Mouse (Mus musculus) T-helper 17 cell (primary cell): ENCODE measurements at regions not wholly inside any gene's neighbourhood (a gene's known extent, or its start where the extent isn't known, plus 50 kb on each side); places are given as distances from the start of the nearest gene placed in this dataset.

Source experiments
- in situ Hi-C, 2 experiments: fragments of 300-600 bp; cut with MboI, MseI; formaldehyde crosslinking; loops; 1 replicate in 1 of 2; 2 replicates in 1 of 2; pipeline ENCODE4 v1.15.1; 2025; ENCODE audit warnings: high pct_unique_total_duplicates in 2 of 2

DNA sequence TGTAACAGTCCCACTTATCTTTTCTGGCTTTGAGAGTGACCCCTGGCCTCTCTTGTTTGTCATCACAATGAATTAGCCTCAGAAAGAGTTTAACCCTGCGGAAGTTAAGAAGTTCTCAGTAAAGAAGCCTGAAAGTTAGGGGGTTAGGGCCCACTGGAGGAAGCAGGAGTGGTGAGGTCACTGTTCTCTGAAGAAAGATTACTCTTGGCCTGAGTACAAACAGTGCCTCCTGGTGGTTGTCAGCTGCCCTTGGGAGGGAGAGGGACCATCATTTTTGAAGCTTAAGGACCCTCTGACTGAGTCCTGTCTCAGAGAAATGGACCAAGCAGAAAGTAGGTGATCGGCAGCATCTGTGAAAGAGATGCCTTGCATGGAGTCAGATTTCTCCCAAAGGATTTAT is 318.3 kb upstream of the Id2 start:
- in situ Hi-C loops: loop anchor here in 1 of 2 experiments (10.0 kb wide), 1 partner anchor 320 kb away; the partner anchor contains the start of gene Id2

DNA sequence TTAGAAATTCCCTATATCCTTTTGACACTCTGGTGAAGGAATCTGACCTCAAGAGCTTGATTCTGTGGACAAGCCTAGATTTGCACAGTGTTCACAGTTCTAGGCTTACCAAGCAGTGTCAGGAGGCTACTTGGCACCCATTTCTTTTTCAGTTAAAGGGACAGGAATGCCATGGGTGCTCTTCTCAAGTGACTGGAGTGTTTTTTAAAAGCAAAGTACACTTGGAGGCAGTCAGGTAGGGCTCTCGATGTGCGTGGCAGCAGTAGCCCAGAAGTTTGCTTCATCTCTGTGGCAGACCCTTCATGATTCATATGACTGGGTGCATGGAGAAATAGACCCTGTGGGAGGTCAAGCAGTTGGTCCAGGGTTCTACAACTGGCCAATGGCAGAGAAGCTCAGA is 310.4 kb upstream of the Id2 start:
- in situ Hi-C loops: no loop called here

DNA sequence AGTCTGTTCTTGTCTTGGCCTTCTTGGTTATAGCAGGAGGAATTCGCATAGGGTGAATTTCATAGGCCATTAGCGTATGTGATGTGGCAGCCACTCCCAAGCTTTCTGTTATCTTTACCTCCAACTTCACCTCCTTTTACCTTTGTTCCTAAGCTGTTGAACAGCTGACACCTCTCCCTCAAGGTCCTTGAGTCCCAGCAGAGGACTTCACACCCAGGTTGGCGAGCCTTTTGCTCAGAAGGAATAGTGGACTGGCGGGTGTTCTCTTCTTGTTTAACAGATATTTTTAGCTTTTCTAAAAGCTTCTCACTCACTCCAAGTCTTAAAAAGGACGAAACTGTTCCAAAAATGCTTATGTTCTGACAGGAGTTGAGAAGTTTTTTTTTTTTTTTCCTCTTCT is 303.4 kb upstream of the Id2 start:
- in situ Hi-C loops: no loop called here

DNA sequence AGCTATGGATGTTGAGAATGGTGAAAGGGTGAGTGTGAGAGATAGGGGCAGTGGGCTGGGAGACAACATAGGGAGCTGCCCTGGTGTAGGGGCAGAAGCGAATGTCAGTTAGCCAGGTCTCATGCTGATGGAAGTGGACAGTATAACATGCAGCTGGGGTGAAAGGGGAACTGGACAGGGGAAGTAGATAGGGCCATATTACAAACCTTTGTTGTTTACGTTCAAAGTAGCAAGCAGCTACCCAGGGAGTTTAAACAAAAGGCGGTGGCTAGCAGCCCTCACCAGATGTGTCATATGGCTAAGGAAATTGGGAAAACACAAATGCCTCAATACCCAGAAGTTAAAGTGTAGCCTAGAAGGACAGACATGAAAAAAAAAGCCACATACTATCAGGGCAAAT is 301.8 kb upstream of the Id2 start:
- in situ Hi-C loops: no loop called here

DNA sequence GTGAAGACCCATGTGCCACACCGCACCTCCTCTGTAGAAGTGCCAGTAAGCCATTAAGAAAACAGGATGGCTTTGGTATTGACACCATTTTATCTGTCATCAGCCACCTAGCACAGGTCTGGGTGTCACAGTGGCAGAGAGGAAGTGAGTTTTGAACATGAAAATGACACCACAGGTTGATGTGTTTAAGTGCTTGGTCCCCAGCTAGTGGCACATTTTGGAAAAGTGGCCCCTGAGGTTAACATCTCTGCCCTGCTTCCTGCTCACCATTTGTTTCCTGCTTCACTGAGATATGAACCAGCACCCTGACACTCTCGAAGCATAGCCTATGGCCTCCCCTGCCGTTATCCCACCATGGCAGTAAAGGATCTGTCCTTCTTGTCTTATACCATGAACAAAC is 297.4 kb upstream of the Id2 start:
- in situ Hi-C loops: no loop called here

DNA sequence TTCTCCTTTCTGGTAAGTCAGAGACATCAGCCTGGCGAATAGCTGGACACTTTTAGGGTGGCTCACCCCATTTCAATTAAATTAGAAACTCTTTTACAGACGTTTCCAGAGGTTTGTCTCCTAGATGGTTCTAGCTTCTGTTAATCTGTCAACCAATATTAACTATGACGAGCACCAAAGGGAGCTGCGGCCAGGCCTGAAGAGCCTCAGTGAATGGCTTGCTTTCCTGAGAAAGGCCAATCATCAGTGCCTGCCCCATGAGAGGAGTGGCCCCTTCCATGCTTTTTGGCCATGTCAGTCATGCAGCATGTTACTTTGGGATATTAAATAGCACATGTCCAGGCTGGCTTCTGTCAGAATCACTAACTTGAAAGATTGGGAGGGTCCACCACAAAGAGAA is 296.6 kb upstream of the Id2 start:
- in situ Hi-C loops: no loop called here

DNA sequence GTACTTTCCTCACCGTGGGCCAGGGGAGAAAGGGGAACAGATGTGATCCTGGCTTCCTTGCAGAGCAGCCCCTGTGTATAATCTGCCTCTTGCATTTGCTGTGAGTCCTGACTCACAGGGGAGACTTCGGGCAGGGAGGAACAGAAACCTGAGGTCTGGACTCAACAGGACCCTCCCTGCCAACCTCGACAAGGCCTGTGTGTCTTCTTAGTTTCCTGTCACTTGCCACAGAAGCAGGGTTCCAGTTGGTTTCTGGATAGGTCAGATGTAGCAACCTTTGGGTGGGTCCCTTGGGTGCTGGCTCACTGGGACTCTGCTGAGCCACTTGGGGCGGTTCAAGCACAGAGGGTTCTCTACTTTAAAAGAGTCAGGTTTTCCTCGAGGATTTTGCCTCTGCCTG is 292.3 kb upstream of the Id2 start:
- in situ Hi-C loops: no loop called here

DNA sequence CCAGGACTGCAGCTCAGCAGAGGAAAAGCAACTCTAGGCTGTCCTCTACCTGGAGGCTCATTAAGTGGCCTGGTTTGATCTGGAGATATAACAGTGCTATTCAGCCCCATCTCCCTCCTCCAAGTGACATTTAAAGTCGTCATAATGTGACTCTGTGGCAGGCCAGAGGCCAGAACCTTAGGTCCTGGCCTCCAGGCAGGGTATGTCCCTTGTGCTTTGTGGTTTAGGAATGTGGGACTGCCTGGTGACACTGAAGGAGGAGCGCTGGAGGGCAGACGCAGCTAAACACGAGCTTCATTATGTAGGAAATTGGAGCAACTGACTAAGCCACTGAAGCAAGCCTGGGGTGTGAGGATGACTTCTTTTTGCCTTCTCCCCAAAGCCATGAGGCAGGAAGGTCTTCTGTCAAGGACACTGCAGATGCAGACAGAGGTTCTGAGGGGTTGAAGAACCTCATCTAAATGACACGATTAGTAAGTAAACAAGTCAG is 290.9 kb upstream of the Id2 start:
- in situ Hi-C loops: no loop called here

DNA sequence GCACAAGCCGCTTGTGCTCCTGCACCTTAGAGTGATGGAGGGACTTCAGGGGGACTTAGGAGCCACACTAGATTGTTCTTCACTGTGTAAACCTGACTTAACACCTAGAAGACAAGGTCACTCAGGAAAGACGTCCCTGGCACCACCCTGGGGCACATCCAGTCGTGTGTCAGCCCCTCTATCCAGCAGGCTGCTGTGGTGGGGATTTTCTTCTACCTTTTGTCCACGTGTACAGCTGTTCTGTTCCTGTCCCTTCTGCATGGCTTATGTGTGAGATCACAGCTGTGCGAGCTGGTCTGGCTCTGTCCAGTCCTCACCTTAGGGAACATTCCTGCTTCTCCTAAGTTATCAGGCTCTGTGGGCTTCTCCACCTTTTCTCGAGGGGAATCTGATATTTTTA is 286.0 kb upstream of the Id2 start:
- in situ Hi-C loops: no loop called here

DNA sequence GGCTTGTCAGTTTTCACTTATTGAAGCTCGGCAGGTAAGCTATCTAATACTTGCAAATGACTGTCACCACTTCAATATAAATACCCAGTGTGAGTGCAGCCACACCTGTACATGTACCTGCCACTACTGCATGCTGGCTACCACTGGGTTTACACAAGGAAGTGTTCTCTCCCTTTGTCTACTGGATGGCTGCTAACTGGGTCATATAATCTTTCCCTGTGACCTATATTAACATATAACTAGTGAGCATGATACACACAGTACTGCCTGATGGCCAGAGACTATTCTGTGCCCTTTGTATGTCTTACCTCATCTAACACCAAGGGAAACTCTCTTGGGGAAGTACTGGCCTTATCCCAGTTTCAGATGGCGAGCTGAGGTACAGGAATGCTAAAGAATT is 285.5 kb upstream of the Id2 start:
- in situ Hi-C loops: no loop called here

DNA sequence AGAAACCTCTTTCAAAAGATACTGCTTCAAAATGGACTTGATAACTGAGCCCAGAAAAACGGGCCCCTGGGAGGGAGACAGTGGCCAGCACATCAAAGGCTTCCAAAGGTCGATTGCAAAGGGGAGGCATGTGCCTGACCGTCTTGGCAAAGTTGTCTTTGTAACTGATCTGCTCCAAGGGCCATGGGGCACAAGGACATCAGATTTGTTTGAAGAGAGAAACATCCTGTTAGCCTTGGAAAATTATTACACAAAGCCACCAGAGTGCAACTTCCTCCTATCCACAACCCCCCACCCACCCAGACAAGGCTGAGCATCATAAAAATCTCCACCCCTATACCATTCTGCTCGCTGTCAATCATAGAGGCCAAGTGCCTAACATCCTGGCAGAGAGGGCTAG is 284.7 kb upstream of the Id2 start:
- in situ Hi-C loops: no loop called here

DNA sequence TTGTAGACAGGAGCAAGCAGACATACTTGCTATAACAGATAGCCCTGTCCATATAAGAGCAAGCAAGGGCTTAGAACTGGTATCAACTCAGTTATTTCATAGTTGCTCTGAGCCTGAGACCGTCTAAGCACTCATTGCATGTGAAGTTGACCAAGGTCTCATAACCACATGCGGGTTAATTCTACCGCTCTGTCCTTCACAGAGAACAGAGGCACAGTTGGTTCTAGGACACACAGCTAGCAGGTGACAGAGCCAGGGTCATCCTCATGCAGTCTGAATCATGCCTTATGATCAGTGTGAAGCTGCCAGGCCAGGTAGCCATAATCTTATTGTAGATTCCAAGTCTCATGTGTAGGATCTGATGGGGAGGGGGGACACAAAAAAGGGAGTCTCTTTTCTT is 283.1 kb upstream of the Id2 start:
- in situ Hi-C loops: no loop called here

DNA sequence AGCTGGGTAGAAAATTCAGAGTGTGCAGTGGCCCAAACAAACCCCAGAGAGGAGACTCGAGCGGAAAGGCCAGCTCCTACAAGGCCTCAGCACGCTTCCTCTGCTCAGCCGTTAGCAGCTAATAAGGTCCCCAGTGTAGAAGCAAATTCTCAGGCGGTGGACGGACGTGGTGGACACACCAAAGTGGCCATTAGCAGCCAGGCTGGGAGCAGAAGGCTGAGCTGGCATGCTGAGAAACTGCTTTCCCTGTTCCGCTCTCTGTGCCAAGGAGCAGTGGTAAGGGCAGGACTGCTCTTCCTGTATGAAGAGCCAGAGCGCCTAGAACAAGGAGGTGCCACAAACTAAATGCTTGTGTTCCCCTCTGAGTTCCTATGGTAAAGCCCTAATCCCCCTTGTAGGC is 282.1 kb upstream of the Id2 start:
- in situ Hi-C loops: no loop called here

DNA sequence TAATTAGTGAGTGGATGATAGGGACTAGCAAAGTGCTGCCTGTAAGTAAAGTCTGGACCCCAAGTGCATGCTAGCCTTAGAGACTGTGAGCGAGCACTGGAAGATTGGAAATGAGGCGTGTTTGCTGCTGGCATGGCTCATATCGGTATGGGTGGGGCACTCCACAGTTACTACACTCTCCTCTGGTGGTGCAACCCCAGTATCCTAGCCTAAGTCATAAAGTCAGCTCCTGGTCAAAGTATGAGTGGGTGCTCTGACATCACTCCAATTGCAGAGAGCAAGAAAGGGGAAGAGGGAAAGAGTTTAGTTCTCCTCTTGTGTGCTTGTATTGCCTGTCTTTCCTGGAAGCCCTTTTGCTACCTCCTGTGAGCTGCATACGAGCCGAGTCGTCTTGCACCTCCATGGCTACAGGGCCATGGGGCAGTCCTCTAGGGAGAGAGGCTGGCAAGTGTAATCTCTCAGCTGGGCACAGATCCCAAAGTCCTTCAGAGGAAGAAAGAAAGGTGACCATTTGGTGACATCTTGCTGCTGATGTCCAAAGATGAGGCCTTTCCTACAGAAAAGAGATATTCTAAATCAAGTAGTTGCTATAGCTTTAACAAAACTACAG is 281.2 kb upstream of the Id2 start:
- in situ Hi-C loops: no loop called here

DNA sequence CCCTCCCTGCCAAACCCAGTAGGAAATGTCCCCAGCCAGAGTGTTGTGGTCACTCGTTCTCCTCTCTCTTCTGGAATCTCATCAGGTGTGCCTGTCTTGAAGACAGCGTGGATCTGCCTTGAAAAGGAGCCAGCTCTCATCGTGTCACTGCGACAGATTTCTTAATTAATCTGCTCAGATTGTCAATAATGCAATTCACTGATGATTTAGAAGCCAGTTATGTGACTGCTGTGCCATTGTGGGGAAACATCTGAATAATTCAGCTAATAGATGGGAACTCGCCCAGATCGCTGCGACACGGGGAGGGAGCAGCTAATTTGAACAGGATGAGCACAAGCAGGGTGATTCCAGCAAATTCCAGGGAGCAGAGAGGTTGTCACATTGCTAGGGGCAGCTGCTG is 279.5 kb upstream of the Id2 start:
- in situ Hi-C loops: no loop called here

DNA sequence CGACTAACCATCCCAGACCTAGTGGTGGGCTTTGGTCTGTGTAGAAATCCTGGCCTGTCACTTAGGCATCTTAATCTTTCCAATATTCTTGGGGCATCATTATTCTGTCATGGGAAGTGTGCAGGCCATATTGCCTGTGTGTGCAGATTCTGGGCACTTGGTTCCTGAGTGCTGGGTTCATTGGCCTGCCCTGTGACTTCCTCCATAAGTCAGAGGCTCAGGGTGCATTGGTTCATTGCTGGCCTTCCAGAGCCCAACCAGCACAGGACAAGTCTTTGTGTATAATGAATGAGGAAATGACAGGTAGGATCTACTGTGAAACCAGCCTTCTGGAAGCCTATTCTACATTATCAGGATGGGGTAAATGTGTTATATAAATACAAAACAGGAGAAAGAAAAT is 270.6 kb upstream of the Id2 start:
- in situ Hi-C loops: loop anchor here in 1 of 2 experiments (5.0 kb wide), 1 partner anchor 275 kb away; no protein-coding TSS in a partner anchor

DNA sequence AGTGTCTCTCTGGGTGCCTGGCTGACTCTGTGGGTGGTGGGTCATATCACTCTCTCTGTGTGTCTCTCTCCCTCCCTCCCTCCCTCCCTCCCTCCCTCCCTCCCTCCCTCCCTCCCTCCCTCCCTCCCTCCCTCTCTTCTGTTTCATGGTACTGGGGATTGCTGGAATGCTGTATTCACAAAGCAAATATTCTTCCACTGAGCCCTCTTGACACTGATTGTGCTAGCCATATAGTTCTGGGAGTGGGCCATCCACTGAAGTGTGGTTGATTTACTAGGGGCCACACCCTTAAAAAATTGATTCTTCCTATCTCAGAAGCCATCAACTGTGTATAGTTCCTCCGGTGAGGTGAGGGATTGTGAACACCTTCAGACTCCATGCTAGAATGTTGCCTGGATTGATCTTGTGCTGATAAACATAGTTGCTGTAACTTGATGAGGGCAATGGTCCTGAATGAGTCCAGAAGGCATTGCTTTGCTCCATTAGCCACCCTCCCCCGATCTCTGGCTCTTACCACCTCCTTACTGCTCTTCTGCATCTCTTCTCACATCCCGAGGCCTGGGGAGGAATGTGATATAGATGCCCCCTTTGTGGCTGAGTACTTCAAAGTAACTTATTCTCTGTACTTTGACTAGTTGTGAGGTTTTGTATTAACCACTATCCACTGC is 268.8 kb upstream of the Id2 start:
- in situ Hi-C loops: loop anchor here in 1 of 2 experiments (5.0 kb wide), 1 partner anchor 273 kb away; no protein-coding TSS in a partner anchor

DNA sequence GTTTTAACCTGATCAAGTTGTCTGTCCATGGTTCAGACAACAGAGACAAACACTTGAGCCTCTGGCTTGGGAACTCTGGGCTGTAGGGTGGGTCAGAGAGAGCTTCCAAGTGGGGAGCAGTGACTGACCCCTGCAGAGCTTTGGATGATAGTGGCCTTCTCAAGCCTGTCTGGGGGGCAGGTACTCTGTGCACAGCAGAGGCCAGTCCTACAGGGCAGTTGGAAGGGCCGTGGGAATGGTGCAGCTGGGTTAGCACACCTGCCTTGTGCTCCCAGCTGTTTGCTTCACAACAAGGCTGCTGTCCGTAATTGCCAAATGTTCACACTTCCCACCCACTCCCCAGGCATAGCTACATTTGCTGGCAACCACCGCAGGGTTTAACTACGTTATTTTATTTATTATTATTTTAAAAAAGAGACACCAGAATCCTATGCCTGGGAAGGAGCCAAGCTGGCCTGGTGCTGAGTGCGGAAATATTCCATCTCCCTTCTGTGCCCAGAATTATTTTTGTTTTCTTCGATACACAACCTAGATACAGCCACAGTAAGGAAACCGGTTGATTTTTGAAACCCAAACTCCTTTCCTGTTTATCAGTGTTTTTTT is 268.1 kb upstream of the Id2 start:
- in situ Hi-C loops: loop anchor here (5.0 kb wide), 2 partner anchors 58 to 273 kb away; no protein-coding TSS in a partner anchor

DNA sequence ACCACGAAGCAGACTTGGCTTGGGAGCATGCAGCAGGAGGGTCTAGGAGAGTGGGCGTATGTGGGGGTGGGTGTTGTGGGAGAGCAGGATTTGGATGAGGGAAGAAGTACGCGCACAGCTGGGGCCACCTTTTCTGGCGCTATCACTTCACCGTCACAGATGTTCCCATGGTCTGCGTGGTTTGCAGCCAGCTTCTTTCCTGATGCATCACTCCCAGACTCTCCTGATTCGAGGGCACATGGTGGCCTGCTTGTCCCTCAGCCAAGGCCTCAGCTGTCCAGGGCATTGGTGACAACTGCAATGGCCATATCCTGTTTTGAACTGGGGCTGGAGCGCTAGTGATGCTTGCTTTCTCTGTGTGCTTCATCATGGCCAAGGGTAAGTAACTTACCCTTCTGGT is 266.9 kb upstream of the Id2 start:
- in situ Hi-C loops: loop anchor here in 1 of 2 experiments (5.0 kb wide), 1 partner anchor 57 kb away; no protein-coding TSS in a partner anchor

DNA sequence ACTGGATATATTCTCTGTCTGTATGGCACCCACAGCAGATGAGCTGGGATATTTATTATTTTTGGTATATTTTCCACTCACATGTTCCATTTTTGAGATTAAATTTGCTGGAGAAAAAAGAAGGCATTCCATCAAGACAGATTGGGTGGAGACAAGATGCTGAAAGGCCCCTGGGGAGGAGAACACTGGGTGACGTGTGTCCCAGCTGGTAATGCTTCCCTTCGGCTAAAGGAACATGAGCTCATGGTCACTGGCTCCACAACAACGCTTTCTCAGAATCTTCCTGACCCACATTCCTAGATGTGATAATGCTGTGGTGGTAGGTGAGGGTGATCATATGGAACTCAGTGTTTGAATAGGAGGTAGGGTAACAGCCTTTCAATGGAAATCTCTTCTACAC is 266.4 kb upstream of the Id2 start:
- in situ Hi-C loops: loop anchor here in 1 of 2 experiments (5.0 kb wide), 1 partner anchor 56 kb away; no protein-coding TSS in a partner anchor

DNA sequence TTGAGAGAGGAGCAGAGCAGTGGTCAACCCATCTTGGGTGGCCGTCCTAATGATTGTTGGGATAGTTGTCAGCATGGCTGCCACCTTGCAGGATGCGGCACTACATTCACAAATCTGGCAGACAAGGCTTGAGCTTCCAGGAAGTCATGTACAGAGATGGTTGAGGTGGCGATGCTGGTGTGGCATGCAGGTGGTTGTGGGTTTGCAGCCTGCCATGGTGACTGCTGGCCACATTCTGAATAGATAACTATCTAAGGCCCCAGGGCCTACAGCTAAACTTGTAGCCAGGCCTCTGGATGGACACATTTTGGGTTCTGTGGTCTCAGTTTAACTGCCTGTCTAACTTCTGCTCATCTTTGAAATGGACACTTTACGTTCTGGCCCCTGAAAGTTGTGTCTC is 265.8 kb upstream of the Id2 start:
- in situ Hi-C loops: loop anchor here in 1 of 2 experiments (5.0 kb wide), 1 partner anchor 55 kb away; no protein-coding TSS in a partner anchor

DNA sequence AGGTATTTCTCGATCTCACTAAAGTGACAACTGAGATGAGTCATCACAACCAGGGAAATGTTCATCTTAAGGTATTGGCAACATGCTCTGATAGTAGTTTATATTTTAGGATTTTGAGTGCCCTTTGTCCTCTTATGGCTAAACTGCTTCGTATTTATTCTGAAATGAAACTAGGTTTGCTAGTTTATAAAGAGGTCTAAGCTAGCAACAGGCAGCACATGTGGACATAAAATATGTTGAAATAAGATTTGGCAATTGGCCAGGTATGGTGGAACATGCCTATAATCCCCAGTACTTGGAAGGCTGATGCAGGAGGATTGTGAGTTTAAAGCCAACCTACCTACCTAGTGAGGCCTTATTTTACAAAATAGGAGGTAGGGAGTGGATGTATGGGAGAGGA is 263.8 kb upstream of the Id2 start:
- in situ Hi-C loops: loop anchor here in 1 of 2 experiments (5.0 kb wide), 1 partner anchor 53 kb away; no protein-coding TSS in a partner anchor
